Mouse (Mus musculus) myocyte (in vitro differentiated cells): Measurements from ENCODE around the gene Tpk1. TPM values are rescaled to one million over a fixed set of nuclear protein-coding genes. Genes with fewer than 3 reads are reported as not detected.

Experiments used
- H3K27me3 ChIP-seq: one replicate; pipeline ENCODE4 v1.6.1; 2011; ENCODE audit not compliant: control insufficient read depth, insufficient read depth, insufficient read length
- H3K36me3 ChIP-seq: one replicate; pipeline ENCODE4 v1.6.1; 2011; ENCODE audit not compliant: control insufficient read depth, insufficient read depth
- H3K4me2 ChIP-seq: one replicate; pipeline ENCODE4 v1.6.1; 2011; ENCODE audit warnings: low read depth, control low read depth
- H3K4me3 ChIP-seq: one replicate; pipeline ENCODE4 v1.5.1; 2011; ENCODE audit warnings: mild to moderate bottlenecking, control low read depth, moderate library complexity
- H3K79me2 ChIP-seq: one replicate; pipeline ENCODE4 v1.6.1; 2011; ENCODE audit not compliant: control insufficient read depth, insufficient read depth
- H3ac ChIP-seq: one replicate; pipeline ENCODE4 v1.6.1; 2011; ENCODE audit not compliant: control insufficient read depth, insufficient read length
- CEBPB ChIP-seq: IDR thresholded peaks from 2 replicates; pipeline ENCODE4 v1.6.1; 2011; ENCODE audit warnings: mild to moderate bottlenecking, moderate library complexity; ENCODE audit not compliant: poor library complexity, insufficient read depth, severe bottlenecking
- E2F4 ChIP-seq: IDR thresholded peaks from one replicate; pipeline ENCODE4 v1.6.1; 2011; ENCODE audit warnings: mild to moderate bottlenecking, control low read depth, moderate library complexity; ENCODE audit not compliant: insufficient read depth
- MAX ChIP-seq: IDR thresholded peaks from one replicate; pipeline ENCODE4 v1.6.1; 2011; ENCODE audit warnings: low read depth, mild to moderate bottlenecking, control low read depth
- MYOD1 ChIP-seq, 3 experiments: IDR thresholded peaks; one replicate each; pipeline ENCODE4 v1.6.1; 2011; ENCODE audit warnings: control low read depth in 2 of 3, low read depth in 2 of 3, mild to moderate bottlenecking in 2 of 3, moderate library complexity in 1 of 3; ENCODE audit not compliant: insufficient read length in 2 of 3, control insufficient read depth in 1 of 3
- MYOG ChIP-seq, 3 experiments: IDR thresholded peaks; one replicate each; pipeline ENCODE4 v1.6.1; 2011; ENCODE audit warnings: control low read depth in 2 of 3, low read depth in 2 of 3, mild to moderate bottlenecking in 2 of 3; ENCODE audit not compliant: insufficient read length in 2 of 3, control insufficient read depth in 1 of 3, insufficient read depth in 1 of 3
- POLR2A ChIP-seq: IDR thresholded peaks from one replicate; pipeline ENCODE4 v1.6.1; 2011; ENCODE audit warnings: low read depth, mild to moderate bottlenecking, control low read depth, moderate library complexity; ENCODE audit not compliant: insufficient read length
- POLR2AphosphoS2 ChIP-seq: IDR thresholded peaks from one replicate; pipeline ENCODE4 v1.6.1; 2011; ENCODE audit warnings: low read depth, control low read depth; ENCODE audit not compliant: insufficient read length
- REST ChIP-seq: IDR thresholded peaks from one replicate; pipeline ENCODE4 v1.6.1; 2011; ENCODE audit warnings: mild to moderate bottlenecking, control low read depth, moderate library complexity; ENCODE audit not compliant: insufficient read depth, insufficient read length
- SRF ChIP-seq: IDR thresholded peaks from one replicate; pipeline ENCODE4 v1.6.1; 2011; ENCODE audit warnings: low read depth; ENCODE audit not compliant: control insufficient read depth, insufficient read length
- TCF12 ChIP-seq: IDR thresholded peaks from one replicate; pipeline ENCODE4 v1.6.1; 2011; ENCODE audit warnings: mild to moderate bottlenecking, control low read depth; ENCODE audit not compliant: poor library complexity, insufficient read depth, severe bottlenecking
- TCF3 ChIP-seq: IDR thresholded peaks from one replicate; pipeline ENCODE4 v1.6.1; 2011; ENCODE audit warnings: low read depth, control low read depth; ENCODE audit not compliant: insufficient read length
- USF1 ChIP-seq: IDR thresholded peaks from one replicate; pipeline ENCODE4 v1.6.1; 2011; ENCODE audit warnings: low read depth, mild to moderate bottlenecking, control low read depth, moderate library complexity
- polyA plus RNA-seq: library from polyadenylated mRNA; unstranded; fragments of >200 nt; fragmentation: generic; extraction: Trizol; gene quantifications from one replicate; pipeline ENCODE4 v1.2.1, GENCODE M21; 2012; ENCODE audit warnings: missing spikeins

Tpk1 gene
- polyA plus RNA-seq, 1 experiment: 1.6 TPM

DNA sequence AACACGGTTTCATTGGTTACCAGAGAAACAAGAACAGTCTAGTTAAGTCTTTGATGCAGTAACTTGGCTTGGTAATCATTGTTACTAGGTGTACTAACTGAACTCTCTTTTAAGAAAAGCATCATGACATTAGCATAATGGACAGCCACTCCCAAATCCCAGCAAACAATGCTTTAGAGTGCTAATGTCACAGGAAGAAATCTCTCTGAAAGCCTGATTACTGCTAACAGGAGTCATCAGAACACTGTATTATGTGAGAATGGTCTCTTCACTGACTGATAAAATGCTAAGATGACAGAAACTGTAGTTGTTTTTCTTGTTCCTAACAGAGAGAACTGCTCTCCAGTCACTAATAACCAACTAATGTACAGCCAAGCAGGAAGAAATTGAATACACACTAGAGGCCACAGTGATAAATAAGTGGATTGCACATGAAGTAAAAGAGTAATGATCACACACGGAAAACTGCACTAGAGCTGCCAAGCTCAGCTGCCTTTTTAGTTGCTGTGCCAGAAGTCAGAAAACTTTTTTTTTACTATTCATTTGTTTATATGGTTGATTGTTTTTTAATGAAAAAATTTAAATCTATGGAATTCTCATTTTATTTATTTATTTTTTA lies 128.7 kb downstream of the Tpk1 start:
- Histone ChIP-seq H3K79me2 (no peaks in the 10 kb centered on the region), H3ac (no peak overlapping the region), H3K36me3 (no peaks in the 10 kb centered on the region), H3K4me3 (no peak overlapping the region), H3K4me2 (no peak overlapping the region), H3K27me3 (no peaks in the 10 kb centered on the region)
- TF ChIP-seq TCF3 (no peak), MYOG (IDR thresholded peaks at IDR 0.05; ENCODE audit: control insufficient read depth in 1 of 3, insufficient read depth in 1 of 3, insufficient read length in 2 of 3, low read depth in 2 of 3) (no peak), MYOD1 (IDR thresholded peaks at IDR 0.05; ENCODE audit: control insufficient read depth in 1 of 3, insufficient read length in 2 of 3, low read depth in 2 of 3) (no peak), SRF (no peak), REST (no peak), TCF12 (no peak), POLR2AphosphoS2 (no peak), USF1 (no peak), E2F4 (no peak), POLR2A (no peak), MAX (no peak), CEBPB (no peak)

DNA sequence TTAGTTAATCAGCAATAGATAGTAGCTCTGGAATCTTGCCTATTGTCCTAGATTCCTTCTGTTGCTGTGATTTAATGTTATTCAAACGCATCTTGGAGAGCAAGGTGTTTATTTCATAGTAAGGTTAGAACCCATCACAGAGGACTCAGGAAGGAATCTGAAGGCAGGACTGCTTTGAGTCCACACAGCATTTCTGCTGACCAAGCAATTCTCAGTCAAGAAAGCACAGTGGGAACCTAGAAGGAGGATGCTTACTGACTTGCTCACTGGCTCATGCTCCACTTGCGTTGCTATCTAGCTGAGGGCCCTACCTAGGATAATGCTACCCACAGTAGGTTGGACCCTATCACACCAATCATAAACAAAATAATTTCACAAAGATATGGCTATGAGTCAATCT lies 130.6 kb downstream of the Tpk1 start:
- Histone ChIP-seq H3K79me2 (no peaks in the 10 kb centered on the region), H3ac (no peak overlapping the region), H3K4me3 (no peak overlapping the region), H3K27me3 (no peaks in the 10 kb centered on the region), H3K4me2 (no peak overlapping the region), H3K36me3 (no peaks in the 10 kb centered on the region)
- no peak for TF ChIP-seq TCF12

DNA sequence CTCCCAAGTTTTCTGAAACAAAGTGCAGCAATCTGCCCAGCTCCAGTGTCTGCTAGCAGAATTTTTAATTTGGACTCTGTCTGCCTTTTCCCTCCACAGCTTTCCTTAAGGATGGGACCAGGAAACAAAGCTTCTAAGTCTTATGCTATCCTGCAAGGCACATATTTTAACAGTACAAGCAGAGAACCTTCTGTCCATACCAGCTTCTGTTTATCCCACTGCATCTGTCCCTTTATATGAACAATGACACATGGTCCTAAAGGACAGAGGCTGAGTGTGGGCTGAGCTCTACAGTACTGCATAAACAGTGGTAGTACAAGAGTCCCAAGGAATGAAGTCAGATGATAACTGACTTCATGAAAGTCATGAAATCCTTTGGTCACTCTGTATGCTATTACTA lies 132.8 kb downstream of the Tpk1 start:
- TF ChIP-seq TCF12: no peak
- TF ChIP-seq TCF3: no peak
- no peak for TF ChIP-seq CEBPB
- no peak for TF ChIP-seq SRF
- TF ChIP-seq MYOG (IDR thresholded peaks at IDR 0.05; ENCODE audit: control insufficient read depth in 1 of 3, insufficient read depth in 1 of 3, insufficient read length in 2 of 3, low read depth in 2 of 3): no peak
- TF ChIP-seq MAX: no peak
- no peak for TF ChIP-seq POLR2AphosphoS2
- no peak for TF ChIP-seq POLR2A
- no peak for TF ChIP-seq USF1
- no peak for TF ChIP-seq E2F4
- no peak for TF ChIP-seq REST
- Histone ChIP-seq H3K4me3 (no peak overlapping the region), H3ac (no peak overlapping the region), H3K4me2 (no peak overlapping the region), H3K27me3 (no peaks in the 10 kb centered on the region), H3K36me3 (no peaks in the 10 kb centered on the region), H3K79me2 (no peaks in the 10 kb centered on the region)

DNA sequence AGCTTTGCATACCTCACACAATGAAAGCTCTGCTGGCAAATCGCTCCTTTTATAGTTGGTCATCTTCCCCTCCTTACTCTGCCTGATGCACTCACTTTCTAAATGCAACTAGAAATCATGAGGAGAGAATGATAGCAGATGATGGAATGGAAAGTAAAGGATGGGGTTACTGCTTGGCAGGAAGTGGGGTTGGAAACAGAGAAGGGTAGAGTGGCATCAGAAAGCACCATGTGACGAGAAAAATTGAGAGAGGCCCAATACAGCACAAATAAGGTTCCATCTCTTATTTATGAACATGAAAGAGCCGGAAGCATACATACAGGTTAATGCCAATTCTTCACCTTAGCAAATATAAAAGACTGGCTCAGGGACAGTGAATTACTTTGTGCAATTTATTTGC lies 133.3 kb downstream of the Tpk1 start:
- no peaks in the 10 kb centered on the region for H3K79me2 ChIP-seq
- TF ChIP-seq MAX (no peak), MYOG (IDR thresholded peaks at IDR 0.05; ENCODE audit: control insufficient read depth in 1 of 3, insufficient read depth in 1 of 3, insufficient read length in 2 of 3, low read depth in 2 of 3) (no peak), CEBPB (no peak), E2F4 (no peak), REST (no peak), POLR2AphosphoS2 (no peak), SRF (no peak), MYOD1 (IDR thresholded peaks at IDR 0.05; ENCODE audit: control insufficient read depth in 1 of 3, insufficient read length in 2 of 3, low read depth in 2 of 3) (no peak), TCF3 (no peak), POLR2A (no peak), USF1 (no peak), TCF12 (no peak)
- no peak overlapping the region for H3K4me3 ChIP-seq
- H3ac ChIP-seq: no peak overlapping the region
- no peaks in the 10 kb centered on the region for H3K27me3 ChIP-seq
- H3K36me3 ChIP-seq: no peaks in the 10 kb centered on the region
- H3K4me2 ChIP-seq: no peak overlapping the region

DNA sequence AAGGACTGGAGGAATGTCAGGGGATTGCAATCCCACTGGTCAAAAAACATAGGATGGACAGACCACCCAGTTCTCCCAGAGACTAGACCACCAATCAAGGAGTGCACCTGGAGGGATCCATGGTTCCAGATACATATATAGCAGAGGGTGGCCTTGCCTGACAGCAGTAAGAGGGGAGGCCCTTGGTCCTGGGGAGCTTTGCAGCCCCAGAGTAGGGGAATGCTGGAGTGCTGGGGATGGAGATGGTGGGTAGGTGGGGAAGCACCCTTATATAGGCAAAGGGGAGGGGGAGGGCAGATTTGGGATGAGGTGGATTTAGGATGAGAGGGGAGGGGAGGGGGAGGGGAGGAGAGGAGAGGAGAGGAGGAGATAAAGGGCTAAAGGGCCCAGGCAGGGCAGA lies 134.1 kb downstream of the Tpk1 start:
- no peaks in the 10 kb centered on the region for H3K36me3 ChIP-seq

More for the DNA sequence above, 134.1 kb downstream of the Tpk1 start:
- Histone ChIP-seq H3ac (no peak overlapping the region), H3K27me3 (no peaks in the 10 kb centered on the region), H3K4me2 (no peak overlapping the region), H3K4me3 (no peak overlapping the region), H3K79me2 (no peaks in the 10 kb centered on the region)
- TF ChIP-seq POLR2A: no peak
- TF ChIP-seq CEBPB: no peak
- no peak for TF ChIP-seq MYOG (IDR thresholded peaks at IDR 0.05; ENCODE audit: control insufficient read depth in 1 of 3, insufficient read depth in 1 of 3, insufficient read length in 2 of 3, low read depth in 2 of 3)
- no peak for TF ChIP-seq TCF12
- no peak for TF ChIP-seq REST
- TF ChIP-seq TCF3: no peak
- no peak for TF ChIP-seq MYOD1 (IDR thresholded peaks at IDR 0.05; ENCODE audit: control insufficient read depth in 1 of 3, insufficient read length in 2 of 3, low read depth in 2 of 3)
- no peak for TF ChIP-seq E2F4
- TF ChIP-seq MAX: no peak
- TF ChIP-seq USF1: no peak
- TF ChIP-seq SRF: no peak
- no peak for TF ChIP-seq POLR2AphosphoS2
